Comparison of ENCODE assay signal across 11 mouse cellular contexts in the genomic region with DNA sequence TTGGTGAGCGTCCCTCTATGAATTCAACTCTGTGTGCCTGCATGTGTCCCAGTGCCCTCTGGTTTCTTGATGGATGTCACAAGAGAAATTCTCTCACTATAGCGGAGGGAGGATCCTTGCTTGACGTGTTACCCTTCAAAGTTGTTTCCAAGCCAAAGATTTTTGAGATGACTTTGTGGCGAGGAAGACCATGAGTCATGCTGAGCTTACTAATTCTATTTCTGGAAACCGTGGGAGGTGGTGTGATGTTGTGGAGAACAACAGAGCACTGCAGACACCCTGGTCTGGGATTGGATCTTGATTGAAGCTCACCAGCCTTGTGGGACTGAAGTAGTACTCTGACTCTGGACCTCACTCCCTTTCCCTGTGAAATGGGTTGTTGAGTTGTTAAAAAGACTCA.
DNase-seq lines count a peak whose midpoint lies in the region; ATAC-seq lines count a peak whose summit lies in the region.
"Had no signal": no experiment of that assay in that cellular context is flagged by ENCODE, and none has a peak within 500 bp of the region (broad histone marks: within the 10 kb centered on the region; RNA-seq: fewer than 3 reads in every experiment).

No protein-coding gene starts in this region.

- no peak overlapping the region for H3K9ac ChIP-seq in heart, embryonic 12.5 days
- H3K9ac ChIP-seq: forebrain, embryonic 15.5 days had no signal

- no peak for ATAC-seq in heart, embryonic 12.5 days (ENCODE audit: insufficient number of reproducible peaks, low FRiP score)
- ATAC-seq: forebrain, embryonic 15.5 days; hindbrain, embryonic 16.5 days had no signal

- DNase-seq in left cerebral cortex, adult 11 months (ENCODE audit: low spot score): peak; percentile 25
- no peak for DNase-seq in left cerebral cortex, postnatal 10 days (ENCODE audit: extremely low spot score in 1 of 2, low spot score in 2 of 2)
- DNase-seq in Muller cell, postnatal 12 days (ENCODE audit: inconsistent ontology term): peak; percentile 80
- peak; percentile 58 for DNase-seq in naive thymus-derived CD4-positive, alpha-beta T cell, adult 2 months (ENCODE audit: low read depth)
- DNase-seq in spleen, postnatal 4 days (ENCODE audit: low spot score in 2 of 2): no peak
- DNase-seq in kidney, postnatal 25 days: no peak
- DNase-seq: liver; lung, postnatal 4 days had no signal

- intact Hi-C loops in left cerebral cortex, postnatal 10 days (cut with DNase I): no loop called here

- no peak overlapping the region for H3K4me3 ChIP-seq in heart, embryonic 12.5 days
- H3K4me3 ChIP-seq: forebrain, embryonic 15.5 days had no signal

- no peaks in the 10 kb centered on the region for H3K9me3 ChIP-seq in heart, embryonic 12.5 days (replicated peaks)
- H3K9me3 ChIP-seq: forebrain, embryonic 15.5 days had no signal

- no peaks in the 10 kb centered on the region for H3K36me3 ChIP-seq in heart, embryonic 12.5 days
- H3K36me3 ChIP-seq: forebrain, embryonic 15.5 days had no signal

- WGBS in heart, embryonic 12.5 days: 40% methylated on average over 5 of the region's 5 CpGs

- H3K4me2 ChIP-seq in heart, embryonic 12.5 days: no peak overlapping the region
- H3K4me2 ChIP-seq: forebrain, embryonic 15.5 days had no signal

- no peaks in the 10 kb centered on the region for H3K27me3 ChIP-seq in heart, embryonic 12.5 days (replicated peaks)
- H3K27me3 ChIP-seq: forebrain, embryonic 15.5 days had no signal

- peaks cover 27% of the 10 kb centered on the region for H3K4me1 ChIP-seq in heart, embryonic 12.5 days (replicated peaks)

- H3K27ac ChIP-seq in heart, embryonic 12.5 days (ENCODE audit: poor library complexity, severe bottlenecking): 0 out of 2 replicates have a peak overlapping the region, but pooled peaks have one; percentile 6
- H3K27ac ChIP-seq: forebrain, embryonic 15.5 days had no signal

Comparison
In these comparisons a context has a peak if more than half of its experiments do, and no peak if none do; other contexts are left out.
1. DNase-seq: peak in left cerebral cortex, adult 11 months (single experiment), Muller cell, postnatal 12 days (single experiment) and naive thymus-derived CD4-positive, alpha-beta T cell, adult 2 months (single experiment); none in left cerebral cortex, postnatal 10 days (0 of 2), spleen, postnatal 4 days (0 of 2) and kidney, postnatal 25 days (0 of 2).